Mouse (Mus musculus) stomach, embryonic 14.5 days (tissue): ENCODE results near the gene Ssh3. TPM values are rescaled to one million over a fixed set of nuclear protein-coding genes. Genes with fewer than 3 reads are reported as not detected.

Source experiments
- ATAC-seq: fragments of 200-750 bp; cut with Nextera tagmentation; 2 replicates; pipeline ENCODE4 v1.8.0; 2017; ENCODE audit warnings: low read depth, moderate TSS enrichment; ENCODE audit not compliant: insufficient number of reproducible peaks, insufficient read depth, low FRiP score
- H3K27ac ChIP-seq: fragments of 300-500 bp; sonication (generic); 2 replicates; pipeline ENCODE4 v1.5.1; 2014; ENCODE audit warnings: mild to moderate bottlenecking, low read length, moderate library complexity, mixed read lengths
- H3K27me3 ChIP-seq: fragments of 300-500 bp; sonication (generic); 2 replicates; pipeline ENCODE4 v1.6.1; 2014; ENCODE audit warnings: low read length, control low read depth, mixed read lengths; ENCODE audit not compliant: control insufficient read depth, insufficient read depth
- H3K36me3 ChIP-seq: fragments of 300-500 bp; sonication (generic); 2 replicates; pipeline ENCODE4 v1.6.1; 2014; ENCODE audit warnings: mild to moderate bottlenecking, control low read depth, low read length, moderate library complexity, mixed read lengths; ENCODE audit not compliant: control insufficient read depth, insufficient read depth
- H3K4me1 ChIP-seq: fragments of 300-500 bp; sonication (generic); 2 replicates; pipeline ENCODE4 v1.6.1; 2014; ENCODE audit warnings: low read length, control low read depth, mixed read lengths; ENCODE audit not compliant: control insufficient read depth, insufficient read depth
- H3K4me2 ChIP-seq: fragments of 300-500 bp; sonication (generic); replicated peaks from 2 replicates; pipeline ENCODE4 v1.6.1; 2014; ENCODE audit warnings: low read depth, low read length, control low read depth
- H3K4me3 ChIP-seq: fragments of 300-500 bp; sonication (generic); 2 replicates; pipeline ENCODE4 v1.5.1; 2014; ENCODE audit warnings: low read depth, low read length, control low read depth
- H3K9ac ChIP-seq: fragments of 300-500 bp; sonication (generic); replicated peaks from 2 replicates; pipeline ENCODE4 v1.6.1; 2014; ENCODE audit warnings: low read depth, mild to moderate bottlenecking, control low read depth, low read length, moderate library complexity, mixed read lengths
- H3K9me3 ChIP-seq: fragments of 300-500 bp; sonication (generic); 2 replicates; pipeline ENCODE4 v1.6.1; 2016; ENCODE audit warnings: low read depth, low read length, control low read depth; ENCODE audit not compliant: control insufficient read depth
- WGBS: fragments of 180-500 bp; shearing (Covaris S2); extraction: QIAGEN DNeasy Blood & Tissue Kit; methylation state at CpG from one replicate; pipeline ENCODE4 v1.1.7; 2014; 5-methylcytosine and 5-hydroxymethylcytosine counted together
- polyA plus RNA-seq: library from polyadenylated mRNA; unstranded; fragments of >200 nt; fragmentation: Nextera tagmentation; extraction: Ambion mirVana; gene quantifications from 2 replicates; pipeline ENCODE4 v1.2.1, GENCODE M21; 2014

The Ssh3 gene
- polyA plus RNA-seq, 1 experiment from 2014 or later = 27.9 TPM

- no peak overlapping the region for H3K4me3 ChIP-seq
- ATAC-seq = no peak
- peaks cover 24% of the 10 kb centered on the region; the same call in 1 of the 2 replicates for H3K4me1 ChIP-seq
- no peak overlapping the region for H3K4me2 ChIP-seq
- 72% methylated on average over 8 of the region's 8 CpGs for WGBS
- H3K27ac ChIP-seq = peak overlapping the region; percentile 44; the same call in 1 of the 2 replicates
- H3K27me3 ChIP-seq = no peaks in the 10 kb centered on the region
- no peak overlapping the region for H3K9ac ChIP-seq
- no peaks in the 10 kb centered on the region for H3K9me3 ChIP-seq
- no peaks in the 10 kb centered on the region for H3K36me3 ChIP-seq
Observed at GRCm38 (mm10) chr19:4230415-4230814, 38.6 kb downstream of the Ssh3 start.

DNA sequence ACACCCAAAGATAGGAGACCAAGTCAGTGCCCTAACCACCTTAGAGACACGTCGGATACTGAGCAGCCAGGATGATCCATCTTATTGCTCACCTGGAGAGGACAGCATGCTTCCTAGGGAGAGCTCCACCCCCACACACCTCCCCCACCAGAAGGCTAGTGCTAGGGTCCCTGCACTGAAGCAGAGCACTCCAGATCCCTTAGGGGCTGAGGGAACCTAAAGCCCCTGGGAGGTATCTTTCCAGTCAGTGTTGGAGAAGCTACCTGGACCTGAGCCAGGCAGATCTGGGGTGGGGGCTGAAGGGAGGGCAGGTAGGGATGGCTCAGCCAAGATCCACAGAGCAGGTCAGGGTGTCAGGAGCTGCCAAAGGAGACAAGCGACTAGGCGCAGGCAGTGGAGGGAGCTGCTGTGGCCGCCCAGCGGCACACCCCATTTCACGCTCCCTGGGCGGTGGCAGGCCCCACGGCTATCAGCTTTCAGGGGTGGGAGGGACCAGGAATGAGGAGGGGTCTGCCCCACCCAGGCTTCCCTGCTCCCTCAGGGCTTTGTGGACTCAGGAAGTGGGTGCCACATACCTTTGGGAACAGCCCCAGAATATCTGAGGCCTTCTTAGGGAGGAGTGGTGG, 39.4 kb downstream of the Ssh3 start:
- Histone ChIP-seq H3K4me3 (no peak overlapping the region), H3K4me2 (no peak overlapping the region), H3K4me1 (peaks cover 24% of the 10 kb centered on the region; the same call in 1 of the 2 replicates), H3K27me3 (no peaks in the 10 kb centered on the region), H3K27ac (peak overlapping the region; percentile 44; the same call in 1 of the 2 replicates), H3K9me3 (no peaks in the 10 kb centered on the region), H3K36me3 (no peaks in the 10 kb centered on the region), H3K9ac (0 out of 2 replicates have a peak overlapping the region, but pooled peaks have one; percentile 18)
- 31% methylated on average over 9 of the region's 9 CpGs for WGBS
- ATAC-seq = peak; percentile 39

GRCm38 (mm10) chr19:4228891-4229290, 40.1 kb downstream of the Ssh3 start:
- H3K4me2 ChIP-seq = no peak overlapping the region
- no peak overlapping the region for H3K4me3 ChIP-seq
- H3K27ac ChIP-seq = no peak overlapping the region
- WGBS = 58% methylated on average over 4 of the region's 4 CpGs
- peaks cover 24% of the 10 kb centered on the region; the same call in 1 of the 2 replicates for H3K4me1 ChIP-seq
- no peak for ATAC-seq
- no peaks in the 10 kb centered on the region for H3K27me3 ChIP-seq
- H3K9ac ChIP-seq = no peak overlapping the region
- no peaks in the 10 kb centered on the region for H3K9me3 ChIP-seq
- no peaks in the 10 kb centered on the region for H3K36me3 ChIP-seq

DNA sequence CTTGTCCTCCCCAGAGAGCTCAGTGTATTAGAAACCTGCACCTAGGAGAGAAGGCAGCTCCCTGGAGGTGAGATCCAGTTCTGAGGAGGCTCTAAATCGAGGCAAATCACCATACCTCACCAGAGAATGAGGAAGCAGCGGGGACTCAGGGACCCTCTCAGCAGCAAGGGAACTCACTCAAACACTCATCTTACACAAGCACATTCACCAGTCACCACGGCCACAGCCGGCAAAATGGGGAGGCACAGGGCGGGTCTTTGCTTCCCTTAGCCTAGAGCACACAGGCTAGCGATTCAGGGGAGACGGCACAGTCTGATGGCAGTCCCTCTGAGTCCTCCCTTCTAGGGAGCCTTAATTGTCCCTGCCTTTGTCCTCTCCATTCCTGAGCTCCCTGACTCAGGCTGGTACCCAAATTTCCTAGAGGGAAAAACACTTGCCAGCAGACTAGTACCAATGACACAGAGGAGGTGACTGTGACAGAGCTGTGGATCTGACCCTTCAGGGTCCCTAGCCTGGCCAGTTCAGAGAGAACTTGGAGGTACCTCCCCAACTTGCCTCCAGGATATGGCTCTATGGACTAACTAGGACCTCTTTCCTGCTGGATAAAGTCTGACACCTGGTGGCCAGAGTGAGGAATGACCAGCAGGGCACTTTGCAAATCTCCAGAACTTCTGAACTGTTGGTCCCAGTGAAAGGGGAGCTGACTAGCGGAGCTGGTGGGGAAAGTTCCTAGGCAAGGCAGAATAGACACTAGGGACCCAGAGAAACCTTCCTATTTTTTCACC, 40.9 kb downstream of the Ssh3 start:
- 17% methylated on average over 8 of the region's 8 CpGs for WGBS
- Histone ChIP-seq H3K4me1 (peaks cover 24% of the 10 kb centered on the region; the same call in 1 of the 2 replicates), H3K9ac (no peak overlapping the region; the same call in 1 of the 2 replicates), H3K4me2 (no peak overlapping the region), H3K27ac (no peak overlapping the region), H3K9me3 (no peaks in the 10 kb centered on the region), H3K4me3 (no peak overlapping the region), H3K36me3 (no peaks in the 10 kb centered on the region), H3K27me3 (no peaks in the 10 kb centered on the region)
- peak; percentile 39 for ATAC-seq

DNA sequence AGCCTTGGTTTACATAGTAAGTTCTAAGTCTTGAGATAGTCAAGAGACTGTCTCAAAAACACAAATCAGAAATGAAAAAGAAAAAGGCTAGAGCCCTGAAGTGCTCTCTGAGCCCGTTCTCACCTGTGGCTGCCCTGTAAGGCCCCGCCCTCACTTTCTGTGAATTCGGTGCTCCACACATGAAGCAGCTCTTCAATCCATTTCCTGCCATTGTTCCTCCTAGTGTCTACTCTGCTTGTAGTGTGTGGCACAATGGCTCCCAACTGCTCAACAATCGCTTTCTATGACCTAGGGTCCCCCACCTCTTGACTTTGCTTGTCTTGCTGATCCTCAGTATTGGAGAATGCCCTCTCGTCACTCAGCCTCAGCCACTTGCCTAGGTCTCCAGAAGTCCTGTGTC, 41.5 kb downstream of the Ssh3 start:
- H3K36me3 ChIP-seq = no peaks in the 10 kb centered on the region
- no peak overlapping the region for H3K4me3 ChIP-seq
- no peak overlapping the region for H3K4me2 ChIP-seq
- no peak for ATAC-seq
- 62% methylated on average over 5 of the region's 5 CpGs for WGBS
- H3K27ac ChIP-seq = no peak overlapping the region
- no peak overlapping the region for H3K9ac ChIP-seq
- peaks cover 24% of the 10 kb centered on the region; the same call in 1 of the 2 replicates for H3K4me1 ChIP-seq
- no peaks in the 10 kb centered on the region for H3K27me3 ChIP-seq
- H3K9me3 ChIP-seq = no peaks in the 10 kb centered on the region

DNA sequence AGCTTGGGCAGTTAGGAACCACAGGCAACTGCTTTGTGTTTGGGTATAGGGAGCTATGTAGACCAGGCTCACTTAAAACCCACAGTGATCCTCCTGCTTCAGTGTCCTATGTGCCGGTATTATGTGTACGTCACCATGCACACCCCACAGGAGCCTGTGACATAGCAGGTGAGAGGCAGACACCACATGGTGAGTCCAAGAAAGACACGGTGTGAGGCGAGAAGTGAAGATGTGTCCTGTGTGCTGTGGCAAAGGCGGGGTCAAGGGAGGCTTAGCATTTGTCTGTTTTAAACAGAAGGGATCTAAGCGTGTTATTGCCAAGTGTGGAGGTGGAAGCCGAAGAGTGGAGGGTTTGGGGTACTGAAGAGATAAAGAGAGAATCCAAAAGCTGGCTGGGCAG, 42.2 kb downstream of the Ssh3 start:
- H3K27me3 ChIP-seq = no peaks in the 10 kb centered on the region
- H3K9ac ChIP-seq = no peak overlapping the region
- no peaks in the 10 kb centered on the region for H3K36me3 ChIP-seq
- H3K9me3 ChIP-seq = no peaks in the 10 kb centered on the region
- peaks cover 25% of the 10 kb centered on the region for H3K4me1 ChIP-seq
- no peak overlapping the region for H3K27ac ChIP-seq
- no peak overlapping the region for H3K4me2 ChIP-seq
- 88% methylated on average over 7 of the region's 7 CpGs for WGBS
- no peak for ATAC-seq
- no peak overlapping the region for H3K4me3 ChIP-seq

DNA sequence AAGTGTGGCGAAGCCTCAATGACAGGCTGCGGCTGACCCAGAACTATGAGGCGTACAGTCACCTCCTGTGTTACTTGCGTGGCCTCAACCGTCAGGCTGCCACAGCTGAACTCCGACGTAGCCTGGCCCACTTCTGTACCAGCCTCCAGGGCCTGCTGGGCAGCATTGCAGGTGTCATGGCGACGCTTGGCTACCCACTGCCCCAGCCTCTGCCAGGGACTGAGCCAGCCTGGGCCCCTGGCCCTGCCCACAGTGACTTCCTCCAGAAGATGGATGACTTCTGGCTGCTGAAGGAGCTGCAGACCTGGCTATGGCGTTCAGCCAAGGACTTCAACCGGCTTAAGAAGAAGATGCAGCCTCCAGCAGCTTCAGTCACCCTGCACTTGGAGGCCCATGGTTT, 46.8 kb downstream of the Ssh3 start:
- H3K27ac ChIP-seq = no peak overlapping the region
- H3K4me2 ChIP-seq = no peak overlapping the region
- WGBS = 64% methylated on average over 11 of the region's 11 CpGs

DNA sequence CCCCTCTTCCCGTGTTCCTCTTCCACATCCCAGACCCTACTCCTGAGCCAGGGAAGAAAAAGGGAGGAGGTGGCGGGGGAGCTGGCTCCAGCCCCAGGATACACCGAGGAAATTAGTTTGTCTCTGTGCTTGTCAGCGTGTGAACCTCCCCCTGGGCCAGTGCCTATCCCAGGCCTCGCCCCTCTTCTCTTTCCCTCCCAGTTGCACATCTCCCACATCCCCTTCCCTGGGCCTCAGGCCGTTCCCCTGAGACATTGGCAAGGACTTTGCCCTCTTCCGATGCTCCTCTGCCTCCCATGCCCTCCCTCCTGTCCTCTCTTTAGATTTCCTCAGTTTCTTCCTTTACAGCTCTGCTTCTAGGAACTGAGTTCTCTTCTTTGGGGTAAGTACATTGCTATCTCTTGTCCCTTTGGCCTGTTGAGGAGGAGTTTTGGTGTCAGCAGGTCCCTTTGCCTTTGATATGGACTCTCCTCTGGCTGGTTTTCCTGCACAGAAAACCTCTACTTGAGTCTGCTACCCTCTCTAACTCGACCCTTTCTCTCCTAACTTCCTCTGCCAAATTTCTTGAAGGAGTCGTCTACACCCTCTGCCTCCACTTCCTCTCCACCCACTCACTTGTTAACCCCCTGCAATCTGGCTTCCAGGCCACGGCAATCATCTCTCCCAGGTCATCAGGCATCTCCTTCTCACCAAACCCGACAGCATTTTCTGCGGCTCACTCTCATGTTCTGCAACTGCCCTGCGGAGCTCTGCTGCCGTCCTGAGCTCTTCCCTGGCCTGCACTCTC, 47.8 kb downstream of the Ssh3 start:
- H3K4me2 ChIP-seq = peak overlapping the region; percentile 25
- no peaks in the 10 kb centered on the region for H3K27me3 ChIP-seq
- H3K9me3 ChIP-seq = no peaks in the 10 kb centered on the region
- WGBS = 23% methylated on average over 14 of the region's 14 CpGs
- no peak overlapping the region for H3K9ac ChIP-seq
- H3K4me1 ChIP-seq = peaks cover 56% of the 10 kb centered on the region
- no peak overlapping the region for H3K4me3 ChIP-seq
- H3K36me3 ChIP-seq = no peaks in the 10 kb centered on the region
- ATAC-seq = peak; percentile 56; the same call in 1 of the 2 replicates
- peak overlapping the region; percentile 80; the same call in 1 of the 2 replicates for H3K27ac ChIP-seq

More for the DNA sequence above, 46.8 kb downstream of the Ssh3 start:
- H3K9ac ChIP-seq = no peak overlapping the region
- no peaks in the 10 kb centered on the region for H3K36me3 ChIP-seq
- ATAC-seq = no peak
- H3K4me3 ChIP-seq = no peak overlapping the region
- peaks cover 49% of the 10 kb centered on the region for H3K4me1 ChIP-seq
- H3K27me3 ChIP-seq = no peaks in the 10 kb centered on the region
- no peaks in the 10 kb centered on the region for H3K9me3 ChIP-seq
